8 mouse cellular contexts compared by ENCODE assay signal in genomic region chr12:84996083-84996496, GRCm38 (mm10). TPM values are rescaled to one million over a fixed set of nuclear protein-coding genes. Genes with fewer than 3 reads are reported as not detected.
DNase-seq lines count a peak whose midpoint lies in the region; ATAC-seq lines count a peak whose summit lies in the region.

TSS of gene Ylpm1 (plus strand) at chr12:84996321.

- DNase-seq in adrenal gland, adult (ENCODE audit: inconsistent age in 2 of 2, low spot score in 1 of 2), result peak; percentile 98 to 99
- peak; percentile 99 for DNase-seq in embryo, embryonic 10.5 days (ENCODE audit: low spot score)
- peak; percentile 97 for DNase-seq in gastrocnemius, postnatal 14 days
- peak; percentile 98 to 99 for DNase-seq in left cerebral cortex, postnatal 10 days (ENCODE audit: extremely low spot score in 1 of 2, low spot score in 2 of 2)
- DNase-seq in right cerebral cortex, postnatal 25 days, result peak; percentile 98
- peak; percentile 97 for DNase-seq in urinary bladder, postnatal 4 days (ENCODE audit: low spot score in 2 of 2)

- intact Hi-C loops in gastrocnemius, postnatal 14 days (cut with DNase I; ENCODE audit: low total_unique reads), result no loop called here
- intact Hi-C loops in left cerebral cortex, postnatal 10 days (cut with DNase I), result no loop called here

- peak; percentile 95 for ATAC-seq in inflammation-experienced regulatory T-cells, adult 6 months
- ATAC-seq in megakaryocyte-erythroid progenitor cell, adult 5-6 weeks (replicated peaks; ENCODE audit: low FRiP score, low TSS enrichment, poor library complexity, severe bottlenecking), result peak; percentile 95

RNA-seq across cellular contexts. Expression of gene Ylpm1, which starts in this region (rescaled TPM):
- total RNA-seq in gastrocnemius, postnatal 14 days (2021), result 10 to 100 TPM; 15.4 to 17.5 TPM
- polyA plus RNA-seq in inflammation-experienced regulatory T-cells, adult 6 months (2017; shearing (Covaris generic)), result 10 to 100 TPM; 23.6 to 44.3 (median 36.1) TPM
- total RNA-seq in left cerebral cortex, postnatal 10 days (2021), result 100 to 1,000 TPM; 115 to 124 TPM
- total RNA-seq in megakaryocyte-erythroid progenitor cell, adult 5-6 weeks (2014; fragmentation: Nextera tagmentation), result 97.2 and 106 TPM in 2 replicates
- 35.0 and 77.3 TPM in 2 replicates for total RNA-seq in megakaryocyte-erythroid progenitor cell, adult 5-6 weeks (2017)

Comparison
In these comparisons a context has a peak if more than half of its experiments do, and no peak if none do; other contexts are left out.
1. Peak in every context shown above with its lines: DNase-seq and ATAC-seq.